Mouse (Mus musculus) CD4-positive, CD25-positive, alpha-beta regulatory T cell, adult 9 weeks (primary cell): ENCODE results near the gene Zdhhc24. TPM values are rescaled to one million over a fixed set of nuclear protein-coding genes. Genes with fewer than 3 reads are reported as not detected.

ENCODE experiments used
- polyA plus RNA-seq: library from polyadenylated mRNA; unstranded; fragments of 100-300 nt; shearing (Covaris generic); gene quantifications from one replicate; pipeline ENCODE4 v1.2.1, GENCODE M21; 2017

Zdhhc24 gene
- 5.9 TPM for polyA plus RNA-seq

DNA sequence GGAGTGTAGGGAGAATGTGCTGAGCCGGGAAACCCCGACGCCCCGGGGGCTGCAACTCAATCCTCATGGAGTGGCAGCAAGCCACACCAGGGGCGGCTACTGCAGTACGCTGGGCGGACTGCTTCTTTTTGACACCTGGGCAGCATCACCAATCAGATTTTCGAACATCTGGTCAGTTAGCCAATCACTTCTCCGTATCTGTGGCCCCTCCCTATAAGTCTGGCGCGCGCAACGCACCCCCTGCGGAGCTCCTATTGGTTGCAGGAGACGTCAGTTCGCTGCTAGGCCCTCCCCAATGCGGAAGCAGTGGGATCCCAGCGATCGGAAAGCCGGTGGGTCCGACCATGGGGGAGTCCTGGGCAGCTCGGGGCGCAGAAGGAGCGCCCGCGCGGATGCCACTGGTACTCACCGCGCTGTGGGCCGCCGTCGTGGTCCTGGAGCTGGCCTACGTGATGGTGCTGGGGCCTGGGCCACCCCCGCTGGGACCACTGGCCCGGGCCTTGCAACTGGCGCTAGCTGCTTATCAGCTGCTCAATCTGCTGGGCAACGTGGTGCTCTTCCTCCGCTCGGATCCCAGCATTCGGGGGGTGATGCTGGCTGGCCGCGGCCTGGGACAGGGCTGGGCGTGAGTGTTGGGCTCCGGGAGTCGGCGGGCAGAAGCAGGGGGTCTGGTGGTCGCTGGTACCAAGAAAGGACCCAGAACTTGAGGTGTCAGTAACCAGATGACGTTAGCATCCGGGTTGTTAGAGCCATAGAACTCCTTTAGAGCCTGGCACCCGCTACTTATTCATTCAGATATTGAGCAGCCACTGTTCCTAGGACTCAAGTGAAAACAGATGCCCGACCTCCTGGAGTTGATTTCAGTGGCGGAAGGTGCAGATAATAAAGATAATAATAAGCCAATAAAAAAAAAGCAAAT lies at the start of gene Zdhhc24:
Zdhhc24 (plus strand) TSS at position 264 of the 919 bp plus-strand sequence.

DNA sequence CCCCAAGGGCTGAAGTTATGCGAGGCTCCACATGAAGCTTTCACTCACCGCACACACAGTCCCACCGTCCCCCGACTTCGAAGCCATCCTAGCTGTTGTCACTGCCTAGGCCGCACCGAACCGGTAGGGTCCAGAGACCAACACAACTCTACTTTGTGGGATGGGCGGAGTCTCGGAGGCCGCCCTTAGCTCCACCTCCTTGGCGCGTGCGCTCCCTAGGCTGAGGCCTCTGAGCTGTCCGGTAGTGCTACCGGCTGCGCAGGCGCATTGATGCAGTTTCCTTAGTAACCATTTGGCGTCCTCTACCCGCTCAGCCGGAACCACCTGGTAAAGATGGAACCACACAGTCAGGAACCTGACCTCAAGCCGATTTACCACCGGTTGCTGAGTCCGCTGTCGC lies 39.3 kb upstream of the Zdhhc24 start, which contains the start of the genes Ccs and Ccdc87:
Ccs (minus strand) TSS at position 184 of the 400 bp plus-strand sequence.
Ccdc87 (plus strand) TSS at position 218 of the 400 bp plus-strand sequence.

DNA sequence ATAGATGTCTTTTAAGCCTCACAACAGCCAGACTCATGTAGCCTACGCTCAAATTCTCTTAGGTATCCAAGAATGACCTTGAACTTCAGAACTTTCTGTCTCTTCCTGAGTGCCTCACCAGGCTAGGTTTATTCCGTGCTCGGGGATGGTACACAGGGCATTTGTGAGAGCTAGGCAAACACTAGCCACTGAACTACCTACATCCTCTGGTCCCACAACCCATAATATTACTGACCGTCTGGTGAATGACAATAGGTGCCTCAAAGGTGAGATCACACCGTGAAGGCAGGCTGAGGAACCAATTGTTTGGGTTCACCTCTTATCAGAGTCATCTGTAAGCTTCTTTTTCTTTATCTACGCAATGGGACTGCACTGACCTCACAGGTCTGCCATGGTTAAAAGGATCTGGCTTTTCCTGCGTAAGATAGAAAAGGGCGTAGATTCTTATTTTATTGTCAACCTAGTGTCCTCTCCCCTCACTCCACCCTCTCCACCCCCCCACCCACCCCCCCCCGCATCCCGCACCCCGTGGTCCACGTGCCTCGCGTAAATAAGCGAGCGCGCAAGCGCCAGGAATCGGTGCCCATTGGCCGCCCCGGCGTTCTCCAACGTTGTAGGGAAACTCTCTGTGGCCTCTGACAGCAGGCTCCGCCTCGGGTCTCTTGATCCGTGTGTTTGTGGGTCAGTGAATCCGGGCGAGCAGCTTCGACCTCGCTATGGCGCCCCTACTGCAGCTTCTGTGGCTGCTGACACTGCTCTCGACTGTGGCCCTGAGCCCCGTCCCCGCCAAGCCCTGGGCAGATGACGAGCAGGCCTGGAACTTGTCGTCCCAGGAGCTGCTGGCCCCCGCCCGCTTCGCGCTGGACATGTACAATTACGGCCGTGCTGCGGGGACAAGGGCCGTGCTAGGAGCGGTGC lies 23.7 kb upstream of the Zdhhc24 start, which contains the start of gene Ctsf:
Ctsf (plus strand) TSS at position 579 of the 918 bp plus-strand sequence.

DNA sequence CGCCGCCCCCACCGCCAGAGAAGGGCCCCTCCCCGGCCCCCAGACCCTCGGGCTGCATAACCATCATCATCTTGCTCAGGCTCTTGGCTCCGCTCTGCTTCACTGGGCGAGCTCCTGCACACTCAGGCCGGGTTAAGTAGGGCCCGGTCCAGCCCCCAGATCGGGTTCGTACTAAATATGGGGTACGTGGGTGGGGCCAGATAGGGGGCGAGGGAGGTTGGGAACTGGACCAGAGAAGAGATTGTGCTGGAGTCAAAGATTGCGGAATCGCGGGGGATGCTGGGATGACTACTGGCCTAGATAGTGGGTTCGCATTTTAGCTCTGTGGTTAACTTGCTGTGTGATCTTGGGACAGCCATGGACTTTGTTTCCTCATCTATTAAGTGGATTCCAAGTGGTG lies 683 bp upstream of the Zdhhc24 start, which contains the start of gene Actn3:
Actn3 (minus strand) TSS at position 125 of the 400 bp plus-strand sequence.

DNA sequence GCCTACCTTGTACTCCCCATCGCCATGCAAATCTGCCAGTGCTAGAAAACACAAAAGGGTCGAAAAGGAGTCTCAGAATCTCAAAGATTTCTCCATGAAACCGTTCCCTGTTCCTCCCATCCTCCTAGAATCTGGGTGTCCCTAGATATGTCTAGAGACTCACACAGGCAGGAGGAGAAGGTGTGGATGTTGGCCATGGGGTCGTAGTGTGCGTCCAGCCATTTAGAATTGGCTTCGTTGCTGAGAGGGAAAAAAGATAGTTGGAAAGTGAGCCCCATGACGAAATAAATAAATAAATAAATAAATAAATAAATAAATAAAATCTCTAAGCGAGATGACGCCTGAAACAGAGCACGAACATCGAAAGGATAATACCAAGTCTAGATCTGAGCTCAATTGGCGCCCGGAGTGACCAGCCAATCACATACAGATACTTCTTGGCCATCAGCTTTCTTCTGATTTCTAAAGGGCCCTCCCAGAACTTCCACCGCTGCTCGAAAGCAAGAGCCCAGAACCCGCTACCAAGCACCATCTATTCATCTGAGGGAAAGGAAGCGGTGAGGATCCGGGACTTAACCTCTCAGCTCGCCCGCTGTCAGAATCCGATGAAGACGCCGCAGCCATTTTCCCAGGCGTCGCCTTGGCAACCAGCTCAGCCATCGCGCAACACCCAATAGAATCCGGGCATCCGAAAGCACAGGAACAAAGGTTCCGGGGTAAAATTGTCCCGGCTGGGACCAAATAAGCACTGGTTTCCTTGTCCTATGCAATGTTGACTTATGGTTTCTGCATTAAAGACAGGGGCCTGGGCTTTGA lies 27.7 kb downstream of the Zdhhc24 start, which contains the start of gene Bbs1:
Bbs1 (minus strand) TSS at position 650 of the 816 bp plus-strand sequence.

DNA sequence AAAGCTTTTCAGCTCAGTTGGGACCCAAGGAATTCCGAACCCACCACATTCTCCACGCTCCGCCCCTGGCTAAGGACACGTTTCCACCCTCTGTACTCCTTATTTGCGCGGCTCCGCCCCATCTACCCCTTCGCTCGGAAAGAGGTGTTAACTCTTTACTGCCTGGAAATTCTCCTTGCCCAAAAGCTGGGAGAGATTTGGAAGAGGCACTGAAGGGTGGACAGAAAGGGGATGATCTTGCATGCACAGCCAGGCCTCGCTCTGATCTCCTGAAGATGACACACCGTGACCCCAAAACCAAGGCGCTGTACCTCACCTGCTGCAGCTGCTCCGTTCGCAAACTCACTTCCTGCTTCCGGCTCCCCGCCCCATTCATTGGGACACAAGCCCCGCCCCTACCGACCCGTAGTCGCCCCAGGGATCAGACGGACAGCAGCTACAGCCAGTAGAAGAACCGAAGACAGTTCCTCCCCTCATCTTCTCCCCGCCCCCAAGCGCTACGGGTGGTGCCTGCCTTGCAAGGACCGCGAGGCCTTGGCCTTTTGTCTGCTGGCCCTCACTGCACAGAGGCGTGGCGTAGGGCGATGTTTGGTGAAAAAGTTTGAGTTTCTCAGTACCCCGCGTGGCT lies 49.5 kb downstream of the Zdhhc24 start, which contains the start of gene Dpp3:
Dpp3 (minus strand) TSS at position 384 of the 628 bp plus-strand sequence.

Other genes starting within 250 kb of the Zdhhc24 start
- not detected for gene Gm960, start 180.0 kb upstream of the Zdhhc24 start, polyA plus RNA-seq
- 0.55 TPM for gene Sptbn2, start 167.5 kb upstream of the Zdhhc24 start, polyA plus RNA-seq
- 52.1 TPM for gene Rbm4b, start 122.2 kb upstream of the Zdhhc24 start, polyA plus RNA-seq
- 58.4 TPM for gene Rbm4, start 84.8 kb upstream of the Zdhhc24 start, polyA plus RNA-seq
- gene Gm21992, start 67.1 kb upstream of the Zdhhc24 start, polyA plus RNA-seq, result 28.0 TPM
- 67.0 TPM for gene Rbm14, start 67.0 kb upstream of the Zdhhc24 start, polyA plus RNA-seq
- gene Ccs, start 39.3 kb upstream of the Zdhhc24 start, polyA plus RNA-seq, result 165 TPM
- 0.09 TPM for gene Ccdc87, start 39.3 kb upstream of the Zdhhc24 start, polyA plus RNA-seq
- gene Ctsf, start 23.5 kb upstream of the Zdhhc24 start, polyA plus RNA-seq, result 4.7 TPM
- gene Actn3, start 759 bp upstream of the Zdhhc24 start, polyA plus RNA-seq, result 0.12 TPM
- gene Bbs1, start 28.0 kb downstream of the Zdhhc24 start, polyA plus RNA-seq, result 0.76 TPM
- 136 TPM for gene Dpp3, start 49.6 kb downstream of the Zdhhc24 start, polyA plus RNA-seq
- 0.53 TPM for gene Peli3, start 64.5 kb downstream of the Zdhhc24 start, polyA plus RNA-seq
- gene Mrpl11, start 83.5 kb downstream of the Zdhhc24 start, polyA plus RNA-seq, result 80.2 TPM
- 1.1 TPM for gene Npas4, start 111.6 kb downstream of the Zdhhc24 start, polyA plus RNA-seq
- gene Slc29a2, start 145.2 kb downstream of the Zdhhc24 start, polyA plus RNA-seq, result 2.7 TPM
- gene B4gat1, start 160.2 kb downstream of the Zdhhc24 start, polyA plus RNA-seq, result 17.2 TPM
- gene AC124502.3, start 160.2 kb downstream of the Zdhhc24 start, polyA plus RNA-seq, result 1.9 TPM
- gene Brms1, start 162.7 kb downstream of the Zdhhc24 start, polyA plus RNA-seq, result 109 TPM
- 0.30 TPM for gene Rin1, start 171.8 kb downstream of the Zdhhc24 start, polyA plus RNA-seq
- not detected for gene Cd248, start 189.4 kb downstream of the Zdhhc24 start, polyA plus RNA-seq
- gene Tmem151a, start 206.9 kb downstream of the Zdhhc24 start, polyA plus RNA-seq, result not detected
- gene Yif1a, start 209.9 kb downstream of the Zdhhc24 start, polyA plus RNA-seq, result 86.1 TPM
- gene Cnih2, start 219.9 kb downstream of the Zdhhc24 start, polyA plus RNA-seq, result 1.5 TPM
- gene Rab1b, start 228.4 kb downstream of the Zdhhc24 start, polyA plus RNA-seq, result 267 TPM
- 5.4 TPM for gene Klc2, start 239.9 kb downstream of the Zdhhc24 start, polyA plus RNA-seq